In genomic region chr1:131657945-131658354, GRCm38 (mm10) we compare ENCODE assay signal across 8 mouse cellular contexts. TPM values are rescaled to one million over a fixed set of nuclear protein-coding genes. Genes with fewer than 3 reads are reported as not detected.
DNase-seq lines count a peak whose midpoint lies in the region; ATAC-seq and TF ChIP-seq lines count a peak whose summit lies in the region.

No protein-coding gene starts in this region.

- peak; percentile 75 to 76 for TF ChIP-seq EP300 in MEL (IDR thresholded peaks at IDR 0.05; ENCODE audit: low read depth in 1 of 2, low read length in 2 of 2)
- no peak for TF ChIP-seq EP300 in lung, postnatal 0 days (IDR thresholded peaks at IDR 0.05)

- peak; percentile 98 for ATAC-seq in frontal cortex, adult (ENCODE audit: low TSS enrichment)
- ATAC-seq in lung, postnatal 0 days, result peak; percentile 72

- peak overlapping the region; percentile 60 for H3K27ac ChIP-seq in MEL (ENCODE audit: control insufficient read depth, low read depth, low read length)
- H3K27ac ChIP-seq in hindbrain, embryonic 10.5 days, result peak overlapping the region; percentile 82
- no peak overlapping the region for H3K27ac ChIP-seq in lung, postnatal 0 days (ENCODE audit: low read length)

- no peaks in the 10 kb centered on the region for H3K79me2 ChIP-seq in MEL (ENCODE audit: control insufficient read depth, insufficient read depth, low read length, poor library complexity)

- TF ChIP-seq CTCF in MEL (IDR thresholded peaks at IDR 0.05 in 2 of 3, conservative IDR thresholded peaks at IDR 0.05 in 1 of 3; ENCODE audit: control insufficient read depth in 1 of 3, insufficient read depth in 1 of 3, low read depth in 2 of 3, low read length in 3 of 3, poor library complexity in 1 of 3, severe bottlenecking in 1 of 3), result peak; percentile 87 to 99 (median 92)
- TF ChIP-seq CTCF in lung, postnatal 0 days (IDR thresholded peaks at IDR 0.05), result peak; percentile 95

- peaks cover 9 to 15% of the 10 kb centered on the region in 2 experiments for H3K4me1 ChIP-seq in MEL (ENCODE audit: control insufficient read depth in 1 of 2, insufficient read depth in 2 of 2, low read length in 2 of 2)
- H3K4me1 ChIP-seq in hindbrain, embryonic 10.5 days (replicated peaks), result peaks cover 7% of the 10 kb centered on the region; the same call in 1 of the 2 replicates
- H3K4me1 ChIP-seq in lung, postnatal 0 days (ENCODE audit: insufficient read depth, low read depth, low read length), result no peaks in the 10 kb centered on the region

- peak; percentile 97 for DNase-seq in MEL (ENCODE audit: low read depth, low spot score)
- peak; percentile 86 for DNase-seq in cerebellum, adult 8-10 months
- peak; percentile 91 for DNase-seq in hindbrain, embryonic 10.5 days (ENCODE audit: low spot score)
- DNase-seq in layer of hippocampus, adult 9-11 months, result peak; percentile 95
- DNase-seq in lung, postnatal 0 days (ENCODE audit: low spot score), result peak; percentile 97
- DNase-seq in ovary, postnatal 14 days (ENCODE audit: low spot score), result peak; percentile 79
- peak; percentile 94 for DNase-seq in thymus, postnatal 14 days

- H3K27me3 ChIP-seq in MEL (ENCODE audit: control insufficient read depth in 1 of 2, insufficient read depth in 2 of 2, low read length in 2 of 2), result no peaks in the 10 kb centered on the region
- H3K27me3 ChIP-seq in hindbrain, embryonic 10.5 days (ENCODE audit: insufficient read depth, poor library complexity, severe bottlenecking), result no peaks in the 10 kb centered on the region
- no peaks in the 10 kb centered on the region for H3K27me3 ChIP-seq in lung, postnatal 0 days (replicated peaks; ENCODE audit: insufficient read depth, low read length)

- peak overlapping the region; percentile 12 for H3K9ac ChIP-seq in MEL (ENCODE audit: control insufficient read depth, low read depth, low read length, poor library complexity, severe bottlenecking)
- no peak overlapping the region for H3K9ac ChIP-seq in lung, postnatal 0 days (replicated peaks; ENCODE audit: low read depth)

- TF ChIP-seq RAD21 in MEL (IDR thresholded peaks at IDR 0.05; ENCODE audit: low read depth, low read length), result peak; percentile 79

- no peaks in the 10 kb centered on the region for H3K9me3 ChIP-seq in MEL (replicated peaks; ENCODE audit: insufficient read depth, low read length)
- H3K9me3 ChIP-seq in hindbrain, embryonic 10.5 days, result no peaks in the 10 kb centered on the region
- no peaks in the 10 kb centered on the region for H3K9me3 ChIP-seq in lung, postnatal 0 days (ENCODE audit: low read length)

- no peak overlapping the region for H3K4me2 ChIP-seq in lung, postnatal 0 days (replicated peaks; ENCODE audit: low read depth, low read length)

- peak overlapping the region; percentile 12 to 14; a peak in 3 of 4 replicates for H3K4me3 ChIP-seq in MEL (ENCODE audit: control insufficient read depth in 1 of 2, insufficient read depth in 1 of 2, low read depth in 2 of 2, low read length in 2 of 2)
- peak overlapping the region; percentile 38 for H3K4me3 ChIP-seq in hindbrain, embryonic 10.5 days
- no peak overlapping the region for H3K4me3 ChIP-seq in lung, postnatal 0 days (ENCODE audit: low read depth, low read length)

- H3K36me3 ChIP-seq in MEL (ENCODE audit: control insufficient read depth in 1 of 2, insufficient read depth in 2 of 2, low read length in 2 of 2), result peaks cover 0 to 16% of the 10 kb centered on the region in 2 experiments; a peak in 3 of 4 replicates
- H3K36me3 ChIP-seq in hindbrain, embryonic 10.5 days, result no peaks in the 10 kb centered on the region
- H3K36me3 ChIP-seq in lung, postnatal 0 days (ENCODE audit: insufficient read depth, low read length), result no peaks in the 10 kb centered on the region

- no peak; a peak in 1 of 4 replicates for TF ChIP-seq POLR2A in MEL (IDR thresholded peaks at IDR 0.05; ENCODE audit: control insufficient read depth in 1 of 2, insufficient read depth in 1 of 2, low read depth in 1 of 2, low read length in 2 of 2, poor library complexity in 1 of 2)

- WGBS in hindbrain, embryonic 10.5 days, result under 1% methylated on average over 11 of the region's 11 CpGs
- 1% methylated on average over 11 of the region's 11 CpGs for WGBS in lung, postnatal 0 days

TF ChIP-seq in MEL, 35 proteins besides CTCF, POLR2A, EP300 and RAD21 (continues in another document):
- TF ChIP-seq ZC3H11A (IDR thresholded peaks at IDR 0.05; ENCODE audit: low read depth, low read length) (no peak), MYC (IDR thresholded peaks at IDR 0.05; ENCODE audit: low read depth, low read length) (no peak), GABPA (IDR thresholded peaks at IDR 0.05; ENCODE audit: low read depth, low read length) (no peak), BHLHE40 (IDR thresholded peaks at IDR 0.05; ENCODE audit: borderline replicate concordance, low read depth, low read length) (no peak), ELF1 (IDR thresholded peaks at IDR 0.05; ENCODE audit: low read depth, low read length) (peak; percentile 87), POLR2AphosphoS5 (IDR thresholded peaks at IDR 0.05; ENCODE audit: borderline replicate concordance, low read depth, low read length) (no peak), TAL1 (IDR thresholded peaks at IDR 0.05; ENCODE audit: low read length) (no peak), GATA1 (IDR thresholded peaks at IDR 0.05; ENCODE audit: low read depth, low read length) (peak; percentile 63), TCF12 (IDR thresholded peaks at IDR 0.05; ENCODE audit: low read depth, low read length) (peak; percentile 46), HCFC1 (IDR thresholded peaks at IDR 0.05; ENCODE audit: low read depth, low read length) (peak; percentile 70), MAX (IDR thresholded peaks at IDR 0.05; ENCODE audit: low read length) (no peak; the same call in 1 of the 2 replicates), NELFE (IDR thresholded peaks at IDR 0.05; ENCODE audit: low read depth, low read length) (peak; percentile 29), RCOR1 (IDR thresholded peaks at IDR 0.05; ENCODE audit: low read depth, low read length) (peak; percentile 90; the same call in 1 of the 2 replicates), ZNF384 (IDR thresholded peaks at IDR 0.05; ENCODE audit: low read depth, low read length) (peak; percentile 99), E2F4 (IDR thresholded peaks at IDR 0.05; ENCODE audit: borderline replicate concordance, low read depth, low read length) (no peak), MAZ (IDR thresholded peaks at IDR 0.05; ENCODE audit: low read depth, low read length) (no peak; the same call in 1 of the 2 replicates), SMC3 (IDR thresholded peaks at IDR 0.05; ENCODE audit: low read depth, low read length) (peak; percentile 73), ETS1 (IDR thresholded peaks at IDR 0.05; ENCODE audit: low read depth, low read length) (peak; percentile 72; the same call in 1 of the 2 replicates), ZMIZ1 (IDR thresholded peaks at IDR 0.05; ENCODE audit: low read depth, low read length) (no peak), CHD2 (IDR thresholded peaks at IDR 0.05; ENCODE audit: low read length) (no peak), POLR2AphosphoS2 (IDR thresholded peaks at IDR 0.05; ENCODE audit: low read length) (no peak; the same call in 1 of the 2 replicates), USF1 (IDR thresholded peaks at IDR 0.05; ENCODE audit: low read depth, low read length) (no peak), CHD1 (IDR thresholded peaks at IDR 0.05; ENCODE audit: low read depth, low read length) (no peak), NRF1 (IDR thresholded peaks at IDR 0.05; ENCODE audit: insufficient read depth, low read depth, low read length, poor library complexity, severe bottlenecking) (peak; percentile 97), USF2 (IDR thresholded peaks at IDR 0.05; ENCODE audit: borderline replicate concordance in 1 of 2, insufficient read depth in 1 of 2, low read depth in 1 of 2, low read length in 2 of 2) (no peak), SIN3A (IDR thresholded peaks at IDR 0.05; ENCODE audit: low read length) (peak; percentile 82), MEF2A (IDR thresholded peaks at IDR 0.05; ENCODE audit: extremely low read depth, insufficient replicate concordance, low read depth, low read length, poor library complexity, severe bottlenecking) (no peak), TBP (IDR thresholded peaks at IDR 0.05; ENCODE audit: low read depth, low read length) (no peak), KAT2A (conservative IDR thresholded peaks at IDR 0.05; ENCODE audit: low read depth, low read length) (no peak), ZKSCAN1 (IDR thresholded peaks at IDR 0.05; ENCODE audit: low read depth, low read length) (peak; percentile 35; the same call in 1 of the 2 replicates), MYB (IDR thresholded peaks at IDR 0.05; ENCODE audit: low read depth, low read length) (peak; percentile 49; the same call in 1 of the 2 replicates), UBTF (IDR thresholded peaks at IDR 0.05; ENCODE audit: borderline replicate concordance, insufficient read depth, low read depth, low read length) (no peak), JUND (IDR thresholded peaks at IDR 0.05; ENCODE audit: low read depth, low read length) (0 out of 2 replicates have a peak, but pooled peaks have one; percentile 26), MXI1 (IDR thresholded peaks at IDR 0.05; ENCODE audit: low read depth, low read length) (peak; percentile 57; the same call in 1 of the 2 replicates)

RNA-seq across cellular contexts. Expression of gene Ctse, which starts 19.8 kb away (rescaled TPM):
- total RNA-seq in MEL (2012; rRNA removed), result 50.9 and 92.7 TPM in 2 replicates
- 10 to 100 TPM in 1 of 2 experiments, not detected in 1; 55.2 TPM for polyA plus RNA-seq in MEL (2012; ENCODE audit: insufficient read depth in 1 of 2, insufficient read length in 2 of 2, low read depth in 1 of 2, low replicate concordance in 2 of 2, missing spikeins in 1 of 2)
- polyA plus RNA-seq in hindbrain, embryonic 10.5 days (2016; fragmentation: Nextera tagmentation; extraction: Ambion mirVana), result 0.21 TPM in 1 of 2 replicates, not detected in the other
- 0.80 and 1.1 TPM in 2 replicates for polyA plus RNA-seq in lung, postnatal 0 days (2015; fragmentation: Nextera tagmentation; extraction: Ambion mirVana)

RNA-seq across cellular contexts. Expression of gene Rab7b, which starts 30.5 kb away (rescaled TPM):
- total RNA-seq in MEL (2012; rRNA removed), result 0.23 TPM in 1 of 2 replicates, not detected in the other
- polyA plus RNA-seq in MEL (2012; ENCODE audit: insufficient read depth in 1 of 2, insufficient read length in 2 of 2, low read depth in 1 of 2, low replicate concordance in 2 of 2, missing spikeins in 1 of 2), result under 1 TPM in 1 of 2 experiments, not detected in 1; 0.21 TPM
- 0.68 and 1.1 TPM in 2 replicates for polyA plus RNA-seq in hindbrain, embryonic 10.5 days (2016; fragmentation: Nextera tagmentation; extraction: Ambion mirVana)
- polyA plus RNA-seq in lung, postnatal 0 days (2015; fragmentation: Nextera tagmentation; extraction: Ambion mirVana), result 3.8 and 4.0 TPM in 2 replicates

RNA-seq across cellular contexts. Expression of gene Avpr1b, which starts 58.9 kb away (rescaled TPM):
- total RNA-seq in MEL (2012; rRNA removed), result not detected in 2 replicates
- not detected for polyA plus RNA-seq in MEL (2012; ENCODE audit: insufficient read depth in 1 of 2, insufficient read length in 2 of 2, low read depth in 1 of 2, low replicate concordance in 2 of 2, missing spikeins in 1 of 2)
- not detected in 2 replicates for polyA plus RNA-seq in hindbrain, embryonic 10.5 days (2016; fragmentation: Nextera tagmentation; extraction: Ambion mirVana)
- polyA plus RNA-seq in lung, postnatal 0 days (2015; fragmentation: Nextera tagmentation; extraction: Ambion mirVana), result not detected in 2 replicates
